Comparison of ENCODE assay signal across 9 mouse cellular contexts in genomic region chr4:125486616-125487015, GRCm38 (mm10). TPM values are rescaled to one million over a fixed set of nuclear protein-coding genes. Genes with fewer than 3 reads are reported as not detected.
DNase-seq lines count a peak whose midpoint lies in the region; ATAC-seq and TF ChIP-seq lines count a peak whose summit lies in the region.
"Had no signal": no experiment of that assay in that cellular context is flagged by ENCODE, and none has a peak within 500 bp of the region (broad histone marks: within the 10 kb centered on the region; RNA-seq: fewer than 3 reads in every experiment).

No protein-coding gene starts in this region.

- H3K4me1 ChIP-seq in heart, postnatal 0 days (ENCODE audit: control insufficient read depth, insufficient read depth), result 0 out of 2 replicates have a peak, but pooled peaks cover 1% of the 10 kb centered on the region
- peaks cover 89% of the 10 kb centered on the region for H3K4me1 ChIP-seq in forebrain, embryonic 12.5 days
- peaks cover 44% of the 10 kb centered on the region for H3K4me1 ChIP-seq in midbrain, embryonic 14.5 days (ENCODE audit: control insufficient read depth, insufficient read depth, low read length)
- H3K4me1 ChIP-seq: lung, embryonic 15.5 days had no signal

- DNase-seq in heart, postnatal 0 days (ENCODE audit: low spot score), result no peak
- no peak for DNase-seq in heart, adult 8-10 months (ENCODE audit: low spot score)
- DNase-seq in R1 (ENCODE audit: low read depth, low spot score), result peak; percentile 56
- DNase-seq in midbrain, embryonic 14.5 days, result peak; percentile 88
- DNase-seq in ovary, postnatal 36 days (ENCODE audit: low spot score), result no peak
- no peak for DNase-seq in urinary bladder, adult 18-20 months (ENCODE audit: low spot score in 2 of 2)
- DNase-seq in spleen, postnatal 10 days (ENCODE audit: low spot score in 2 of 2), result no peak

- no peak for ATAC-seq in heart, postnatal 0 days (ENCODE audit: insufficient read depth, low read depth)
- peak; percentile 12; the same call in 1 of the 2 replicates for ATAC-seq in forebrain, embryonic 12.5 days (ENCODE audit: low FRiP score)
- no peak for ATAC-seq in midbrain, embryonic 14.5 days (ENCODE audit: low FRiP score, low TSS enrichment)

- H3K27me3 ChIP-seq in heart, postnatal 0 days (ENCODE audit: control insufficient read depth, insufficient read depth, low read length), result peaks cover 91% of the 10 kb centered on the region
- peaks cover 100% of the 10 kb centered on the region for H3K27me3 ChIP-seq in forebrain, embryonic 12.5 days
- peaks cover 51% of the 10 kb centered on the region for H3K27me3 ChIP-seq in midbrain, embryonic 14.5 days (ENCODE audit: control insufficient read depth, insufficient read depth, low read length)

- TF ChIP-seq CTCF in heart, postnatal 0 days (IDR thresholded peaks at IDR 0.05; ENCODE audit: low read depth), result peak; percentile 41; the same call in 1 of the 2 replicates

- no peak overlapping the region for H3K4me2 ChIP-seq in heart, postnatal 0 days (ENCODE audit: low read depth, low read length)
- H3K4me2 ChIP-seq in forebrain, embryonic 12.5 days, result peak overlapping the region; percentile 81
- H3K4me2 ChIP-seq in midbrain, embryonic 14.5 days (ENCODE audit: low read length), result peak overlapping the region; percentile 79
- H3K4me2 ChIP-seq: lung, embryonic 15.5 days had no signal

- H3K4me3 ChIP-seq in heart, postnatal 0 days (ENCODE audit: low read depth, low read length), result no peak overlapping the region
- no peak overlapping the region for H3K4me3 ChIP-seq in forebrain, embryonic 12.5 days (replicated peaks)
- H3K4me3 ChIP-seq in midbrain, embryonic 14.5 days (replicated peaks; ENCODE audit: low read depth, low read length), result no peak overlapping the region
- H3K4me3 ChIP-seq: lung, embryonic 15.5 days had no signal

- WGBS in heart, postnatal 0 days, result 1% methylated on average over 13 of the region's 13 CpGs
- under 1% methylated on average over 13 of the region's 13 CpGs for WGBS in forebrain, embryonic 12.5 days
- whole genome bisulfite sequencing in midbrain, embryonic 14.5 days, result 1% methylated on average over 13 of the region's 13 CpGs

- TF ChIP-seq EP300 in heart, postnatal 0 days (IDR thresholded peaks at IDR 0.05; ENCODE audit: low read depth), result no peak

- no peaks in the 10 kb centered on the region for H3K36me3 ChIP-seq in heart, postnatal 0 days (replicated peaks; ENCODE audit: control insufficient read depth, insufficient read depth, low read length)
- no peaks in the 10 kb centered on the region for H3K36me3 ChIP-seq in forebrain, embryonic 12.5 days (replicated peaks)
- H3K36me3 ChIP-seq in midbrain, embryonic 14.5 days (ENCODE audit: control insufficient read depth, insufficient read depth, low read length), result no peaks in the 10 kb centered on the region
- H3K36me3 ChIP-seq: lung, embryonic 15.5 days had no signal

- H3K9me3 ChIP-seq in heart, postnatal 0 days (replicated peaks; ENCODE audit: control insufficient read depth, low read length), result no peaks in the 10 kb centered on the region
- no peaks in the 10 kb centered on the region for H3K9me3 ChIP-seq in forebrain, embryonic 12.5 days
- no peaks in the 10 kb centered on the region for H3K9me3 ChIP-seq in midbrain, embryonic 14.5 days (ENCODE audit: control insufficient read depth, low read length)
- H3K9me3 ChIP-seq: lung, embryonic 15.5 days had no signal

- no peak overlapping the region for H3K9ac ChIP-seq in heart, postnatal 0 days (replicated peaks; ENCODE audit: low read depth, low read length)
- no peak overlapping the region for H3K9ac ChIP-seq in forebrain, embryonic 12.5 days
- H3K9ac ChIP-seq in midbrain, embryonic 14.5 days (replicated peaks; ENCODE audit: low read length), result no peak overlapping the region; the same call in 1 of the 2 replicates
- H3K9ac ChIP-seq: lung, embryonic 15.5 days had no signal

- H3K27ac ChIP-seq in heart, postnatal 0 days (ENCODE audit: low read depth), result no peak overlapping the region
- 0 out of 2 replicates have a peak overlapping the region, but pooled peaks have one; percentile 54 for H3K27ac ChIP-seq in forebrain, embryonic 12.5 days
- no peak overlapping the region; the same call in 1 of the 2 replicates for H3K27ac ChIP-seq in midbrain, embryonic 14.5 days (replicated peaks; ENCODE audit: low read depth, low read length)
- H3K27ac ChIP-seq: lung, embryonic 15.5 days had no signal

RNA-seq across cellular contexts. Expression of gene Grik3, which starts 3.9 kb away (rescaled TPM):
- 0.11 and 0.46 TPM in 2 replicates for total RNA-seq in heart, postnatal 0 days (2014; rRNA removed; ENCODE audit: low replicate concordance)
- 0.05 and 0.07 TPM in 2 replicates for polyA plus RNA-seq in heart, postnatal 0 days (2015; fragmentation: Nextera tagmentation; extraction: Ambion mirVana)
- total RNA-seq in heart, adult 8-10 months (2022), result under 1 TPM; 0.20 to 0.47 (median 0.31) TPM
- 2.8 and 4.2 TPM in 2 replicates for polyA plus RNA-seq in forebrain, embryonic 12.5 days (2016; fragmentation: Nextera tagmentation; extraction: Ambion mirVana)
- 4.5 and 4.9 TPM in 2 replicates for polyA plus RNA-seq in midbrain, embryonic 14.5 days (2014; fragmentation: Nextera tagmentation; extraction: Ambion mirVana)
- polyA plus RNA-seq: lung, embryonic 15.5 days had no signal

Comparison
In these comparisons a context has a peak if more than half of its experiments do, and no peak if none do; other contexts are left out.
1. DNase-seq: peak in R1 (single experiment) and midbrain, embryonic 14.5 days (single experiment); none in heart, postnatal 0 days (single experiment), heart, adult 8-10 months (single experiment), ovary, postnatal 36 days (single experiment), urinary bladder, adult 18-20 months (0 of 2) and spleen, postnatal 10 days (0 of 2).